Mouse (Mus musculus) left cerebral cortex, postnatal 10 days (tissue): ENCODE measurements around the gene Ecd. TPM values are rescaled to one million over a fixed set of nuclear protein-coding genes. Genes with fewer than 3 reads are reported as not detected.

Experiments used
- DNase-seq, 2 experiments: peaks; one replicate each; pipeline ENCODE4 v3.0.0; 2021 to 2022; ENCODE audit warnings: low spot score in 2 of 2, mixed read lengths in 1 of 2; ENCODE audit errors: extremely low spot score in 1 of 2
- intact Hi-C: fragments of 180-260 bp; cut with DNase I; formaldehyde crosslinking; loops from one replicate; pipeline ENCODE4 v1.15.1; 2025
- total RNA-seq, 2 experiments: library from RNA; stranded (reverse); gene quantifications; 2 replicates each; pipeline ENCODE4 v1.2.3; 2021

The Ecd gene
- total RNA-seq, result 10 to 100 TPM; 29.6 to 33.0 TPM

GRCm38 (mm10) chr14:20347991-20348541 lies at the start of gene Ecd, which contains the start of gene Fam149b:
TSS of gene Ecd (minus strand) at chr14:20348121.
TSS of gene Fam149b (plus strand) at chr14:20348162.
- DNase-seq, result peak; percentile 93
- intact Hi-C loops, result no loop called here

GRCm38 (mm10) chr14:20397220-20397619 lies 49.3 kb upstream of the Ecd start:
- intact Hi-C loops, result loop anchor here (10.0 kb wide), 1 partner anchor 268 kb away; the partner anchor contains the start of gene Synpo2l
- no peak for DNase-seq

- peak; percentile 89 to 98 for DNase-seq
- intact Hi-C loops, result loop anchor here (10.0 kb wide), 1 partner anchor 271 kb away; the partner anchor contains the start of gene Synpo2l
Observed at GRCm38 (mm10) chr14:20393205-20393913, 45.4 kb upstream of the Ecd start, which contains the start of gene Mrps16. TSS of gene Mrps16 (minus strand) at chr14:20393634.

- intact Hi-C loops, result loop anchor here (10.0 kb wide), 1 partner anchor 272 kb away; the partner anchor contains the start of gene Synpo2l
Observed at GRCm38 (mm10) chr14:20392326-20392725, 44.4 kb upstream of the Ecd start.

GRCm38 (mm10) chr14:20389446-20390079 lies 41.6 kb upstream of the Ecd start:
- intact Hi-C loops, result loop anchor here (10.0 kb wide), 1 partner anchor 275 kb away; the partner anchor contains the start of gene Synpo2l
- no peak for DNase-seq

More at GRCm38 (mm10) chr14:20392326-20392725, 44.4 kb upstream of the Ecd start:
- DNase-seq, result no peak

GRCm38 (mm10) chr14:20388441-20389129 lies 40.7 kb upstream of the Ecd start, which contains the start of gene Dnajc9:
TSS of gene Dnajc9 (minus strand) at chr14:20388910.
- intact Hi-C loops, result no loop called here
- peak; percentile 92 to 97 for DNase-seq

GRCm38 (mm10) chr14:20379753-20380430 lies 32.0 kb upstream of the Ecd start:
- DNase-seq, result no peak
- intact Hi-C loops, result loop anchor here (5.0 to 10.0 kb wide), 2 partner anchors 55 to 268 kb away; no protein-coding TSS in a partner anchor

- intact Hi-C loops, result loop anchor here (10.0 kb wide), 1 partner anchor 54 kb away; no protein-coding TSS in a partner anchor
- DNase-seq, result no peak
Observed at GRCm38 (mm10) chr14:20379087-20379640, 31.2 kb upstream of the Ecd start.

GRCm38 (mm10) chr14:20378313-20379061 lies 30.6 kb upstream of the Ecd start:
- DNase-seq, result peak in 1 of 2 experiments; percentile 38

GRCm38 (mm10) chr14:20377112-20377521 lies 29.2 kb upstream of the Ecd start:
- intact Hi-C loops, result loop anchor here (10.0 kb wide), 1 partner anchor 52 kb away; no protein-coding TSS in a partner anchor
- no peak for DNase-seq

More at GRCm38 (mm10) chr14:20378313-20379061, 30.6 kb upstream of the Ecd start:
- intact Hi-C loops, result loop anchor here (10.0 kb wide), 1 partner anchor 54 kb away; no protein-coding TSS in a partner anchor

GRCm38 (mm10) chr14:20371854-20372253 lies 23.9 kb upstream of the Ecd start:
- no peak for DNase-seq

GRCm38 (mm10) chr14:20370798-20371197 lies 22.9 kb upstream of the Ecd start:
- intact Hi-C loops, result loop anchor here (10.0 kb wide), 1 partner anchor 46 kb away; no protein-coding TSS in a partner anchor
- no peak for DNase-seq

More at GRCm38 (mm10) chr14:20371854-20372253, 23.9 kb upstream of the Ecd start:
- intact Hi-C loops, result loop anchor here (10.0 kb wide), 1 partner anchor 47 kb away; no protein-coding TSS in a partner anchor

- no peak for DNase-seq
- intact Hi-C loops, result no loop called here
Observed at GRCm38 (mm10) chr14:20368271-20368670, 20.4 kb upstream of the Ecd start.

GRCm38 (mm10) chr14:20363230-20363629 lies 15.3 kb upstream of the Ecd start:
- intact Hi-C loops, result no loop called here
- DNase-seq, result no peak

GRCm38 (mm10) chr14:20347441-20347990 lies 405 bp downstream of the Ecd start:
- intact Hi-C loops, result no loop called here
- peak in 1 of 2 experiments; percentile 5 for DNase-seq

GRCm38 (mm10) chr14:20345885-20346284 lies 2.0 kb downstream of the Ecd start:
- intact Hi-C loops, result no loop called here
- DNase-seq, result no peak
